24 mouse cellular contexts compared by ENCODE assay signal in genomic region chr3:30164834-30165233, GRCm38 (mm10).
"Had no signal": no experiment of that assay in that cellular context is flagged by ENCODE, and none has a peak within 500 bp of the region (broad histone marks: within the 10 kb centered on the region; RNA-seq: fewer than 3 reads in every experiment).

No protein-coding gene starts in this region.

- H3K4me2 ChIP-seq: heart, embryonic 11.5 days; heart, embryonic 13.5 days; heart, embryonic 15.5 days; hindbrain, embryonic 13.5 days; hindbrain, embryonic 15.5 days; limb, embryonic 13.5 days; limb, embryonic 15.5 days; liver, embryonic 12.5 days had no signal

- ATAC-seq: hindbrain, postnatal 0 days; intestine, embryonic 16.5 days; liver, embryonic 12.5 days had no signal

- H3K4me1 ChIP-seq: hindbrain, embryonic 13.5 days; hindbrain, embryonic 15.5 days; liver, embryonic 12.5 days had no signal

- DNase-seq: gastrocnemius, postnatal 14 days; gastrocnemius, postnatal 36 days; heart, adult 18-20 months; heart, postnatal 14 days; heart, postnatal 36 days; kidney, adult 11 months; kidney, adult 2 months; kidney, adult 9 months; kidney, postnatal 10 days; kidney, postnatal 25 days; kidney, postnatal 4 days had no signal

- H3K27ac ChIP-seq: heart, embryonic 13.5 days; heart, embryonic 15.5 days; hindbrain, embryonic 13.5 days; hindbrain, embryonic 15.5 days; hindbrain, postnatal 0 days; layer of hippocampus, adult 2 months; left cerebral cortex, adult 2 months; limb, embryonic 13.5 days; limb, embryonic 15.5 days; liver, embryonic 12.5 days; liver, embryonic 14.5 days had no signal

- H3K36me3 ChIP-seq: heart, embryonic 13.5 days; heart, embryonic 15.5 days; hindbrain, embryonic 13.5 days; hindbrain, embryonic 15.5 days; limb, embryonic 13.5 days; limb, embryonic 15.5 days; liver, embryonic 12.5 days had no signal

- H3K9me3 ChIP-seq: heart, embryonic 13.5 days; heart, embryonic 15.5 days; hindbrain, embryonic 13.5 days; hindbrain, embryonic 15.5 days; limb, embryonic 13.5 days; limb, embryonic 15.5 days; liver, embryonic 12.5 days had no signal

- H3K27me3 ChIP-seq: heart, embryonic 13.5 days; heart, embryonic 15.5 days; hindbrain, embryonic 15.5 days; limb, embryonic 13.5 days; limb, embryonic 15.5 days; liver, embryonic 12.5 days had no signal

- H3K9ac ChIP-seq: heart, embryonic 13.5 days; heart, embryonic 15.5 days; hindbrain, embryonic 13.5 days; hindbrain, embryonic 15.5 days; limb, embryonic 13.5 days; limb, embryonic 15.5 days; liver, embryonic 12.5 days; liver, embryonic 14.5 days had no signal

- H3K4me3 ChIP-seq: heart, embryonic 13.5 days; heart, embryonic 15.5 days; hindbrain, embryonic 13.5 days; hindbrain, embryonic 15.5 days; layer of hippocampus, adult 2 months; left cerebral cortex, adult 2 months; limb, embryonic 13.5 days; limb, embryonic 15.5 days; liver, embryonic 12.5 days had no signal
